Mouse (Mus musculus): ENCODE results near the gene Slc2a5. TPM values are rescaled to one million over a fixed set of nuclear protein-coding genes. Genes with fewer than 3 reads are reported as not detected.

Slc2a5 gene
- not detected for polyA plus RNA-seq (2017; shearing (Covaris generic))

- no peak for ATAC-seq
Measured at GRCm38 (mm10) chr4:150119055-150119454, at the start of gene Slc2a5. TSS of gene Slc2a5 (plus strand) at chr4:150119283.

GRCm38 (mm10) chr4:150070136-150070535 is 48.9 kb upstream of the Slc2a5 start:
- no peak for ATAC-seq

GRCm38 (mm10) chr4:150072416-150073101 is 46.5 kb upstream of the Slc2a5 start:
- ATAC-seq, result no peak

- peak; percentile 50 for ATAC-seq
Measured at GRCm38 (mm10) chr4:150073102-150073473, 46.0 kb upstream of the Slc2a5 start.

- ATAC-seq, result no peak
Measured at GRCm38 (mm10) chr4:150075350-150075749, 43.7 kb upstream of the Slc2a5 start.

- ATAC-seq, result no peak
Measured at GRCm38 (mm10) chr4:150076147-150076546, 42.9 kb upstream of the Slc2a5 start.

- no peak for ATAC-seq
Measured at GRCm38 (mm10) chr4:150078646-150079045, 40.4 kb upstream of the Slc2a5 start.

GRCm38 (mm10) chr4:150079244-150079643 is 39.8 kb upstream of the Slc2a5 start:
- no peak for ATAC-seq

GRCm38 (mm10) chr4:150080330-150080967 is 38.6 kb upstream of the Slc2a5 start:
- ATAC-seq, result no peak

GRCm38 (mm10) chr4:150085366-150085765 is 33.7 kb upstream of the Slc2a5 start:
- no peak for ATAC-seq

- no peak for ATAC-seq
Measured at GRCm38 (mm10) chr4:150086841-150087160, 32.3 kb upstream of the Slc2a5 start.

- ATAC-seq, result peak; percentile 92
Measured at GRCm38 (mm10) chr4:150087161-150087889, 31.8 kb upstream of the Slc2a5 start, which contains the start of gene Gpr157. TSS of gene Gpr157 (plus strand) at chr4:150087365.

- no peak for ATAC-seq
Measured at GRCm38 (mm10) chr4:150087890-150088530, 31.1 kb upstream of the Slc2a5 start.

- no peak for ATAC-seq
Measured at GRCm38 (mm10) chr4:150089121-150089520, 30.0 kb upstream of the Slc2a5 start.

- no peak for ATAC-seq
Measured at GRCm38 (mm10) chr4:150091887-150092582, 27.0 kb upstream of the Slc2a5 start.

- ATAC-seq, result no peak
Measured at GRCm38 (mm10) chr4:150092583-150092902, 26.5 kb upstream of the Slc2a5 start.

- ATAC-seq, result no peak
Measured at GRCm38 (mm10) chr4:150093560-150094462, 25.3 kb upstream of the Slc2a5 start.

GRCm38 (mm10) chr4:150094463-150094789 is 24.7 kb upstream of the Slc2a5 start:
- no peak for ATAC-seq

GRCm38 (mm10) chr4:150096309-150096708 is 22.8 kb upstream of the Slc2a5 start:
- no peak for ATAC-seq

- ATAC-seq, result no peak
Measured at GRCm38 (mm10) chr4:150097847-150098246, 21.2 kb upstream of the Slc2a5 start.

- ATAC-seq, result peak; percentile 32
Measured at GRCm38 (mm10) chr4:150098880-150099279, 20.2 kb upstream of the Slc2a5 start.

GRCm38 (mm10) chr4:150102822-150103221 is 16.3 kb upstream of the Slc2a5 start:
- no peak for ATAC-seq

Data from inflammation-experienced regulatory T-cells, adult 6 months (primary cell).